Mouse (Mus musculus) kidney, embryonic 16.5 days (tissue): ENCODE data around the gene Dchs1. TPM values are rescaled to one million over a fixed set of nuclear protein-coding genes. Genes with fewer than 3 reads are reported as not detected.

ENCODE experiments used
- ATAC-seq: fragments of 200-750 bp; cut with Nextera tagmentation; 2 replicates; pipeline ENCODE4 v1.8.0; 2017; ENCODE audit warnings: moderate TSS enrichment; ENCODE audit not compliant: low FRiP score, low TSS enrichment
- H3K27ac ChIP-seq: fragments of 300-500 bp; sonication (generic); 2 replicates; pipeline ENCODE4 v1.5.1; 2014; ENCODE audit warnings: low read length
- H3K27me3 ChIP-seq: fragments of 300-500 bp; sonication (generic); 2 replicates; pipeline ENCODE4 v1.6.1; 2014; ENCODE audit warnings: low read length, control low read depth, mixed read lengths; ENCODE audit not compliant: insufficient read depth
- H3K36me3 ChIP-seq: fragments of 300-500 bp; sonication (generic); 2 replicates; pipeline ENCODE4 v1.6.1; 2014; ENCODE audit warnings: low read length, control low read depth, mixed read lengths; ENCODE audit not compliant: insufficient read depth
- H3K4me1 ChIP-seq: fragments of 300-500 bp; sonication (generic); 2 replicates; pipeline ENCODE4 v1.6.1; 2014; ENCODE audit warnings: low read length, control low read depth, mixed read lengths; ENCODE audit not compliant: insufficient read depth
- H3K4me2 ChIP-seq: fragments of 300-500 bp; sonication (generic); replicated peaks from 2 replicates; pipeline ENCODE4 v1.6.1; 2014; ENCODE audit warnings: low read depth, low read length
- H3K4me3 ChIP-seq: fragments of 300-500 bp; sonication (generic); 2 replicates; pipeline ENCODE4 v1.5.1; 2014; ENCODE audit warnings: mild to moderate bottlenecking, low read length
- H3K9ac ChIP-seq: fragments of 300-500 bp; sonication (generic); replicated peaks from 2 replicates; pipeline ENCODE4 v1.6.1; 2014; ENCODE audit warnings: low read length
- H3K9me3 ChIP-seq: fragments of 300-500 bp; sonication (generic); 2 replicates; pipeline ENCODE4 v1.6.1; 2016; ENCODE audit warnings: low read length, control low read depth
- WGBS: fragments of 180-500 bp; shearing (Covaris S2); extraction: QIAGEN DNeasy Blood & Tissue Kit; methylation state at CpG from one replicate; pipeline ENCODE4 v1.1.7; 2014; 5-methylcytosine and 5-hydroxymethylcytosine counted together
- polyA plus RNA-seq: library from polyadenylated mRNA; unstranded; fragments of >200 nt; fragmentation: Nextera tagmentation; extraction: Ambion mirVana; gene quantifications from 2 replicates; pipeline ENCODE4 v1.2.1, GENCODE M21; 2015

Dchs1 gene
- 10.4 and 10.5 TPM in 2 replicates for polyA plus RNA-seq

GRCm38 (mm10) chr7:105787285-105788140, at the start of gene Dchs1:
Dchs1 (minus strand) TSS chr7:105787654.
- peak; percentile 87 for ATAC-seq
- no peaks in the 10 kb centered on the region for H3K27me3 ChIP-seq
- H3K36me3 ChIP-seq: peaks cover 4% of the 10 kb centered on the region; the same call in 1 of the 2 replicates
- peak within 1 kb of the TSS; percentile 90 for H3K4me3 ChIP-seq
- H3K27ac ChIP-seq: peak within 1 kb of the TSS; percentile 85
- peak within 1 kb of the TSS; percentile 62 for H3K4me2 ChIP-seq
- WGBS: under 1% methylated on average over 76 of the region's 97 CpGs
- H3K9me3 ChIP-seq: no peaks in the 10 kb centered on the region
- peaks cover 45% of the 10 kb centered on the region for H3K4me1 ChIP-seq
- H3K9ac ChIP-seq: peak within 1 kb of the TSS; percentile 97

GRCm38 (mm10) chr7:105824281-105824680, 36.8 kb upstream of the Dchs1 start:
- H3K4me3 ChIP-seq: no peak overlapping the region
- no peak overlapping the region for H3K9ac ChIP-seq
- H3K4me1 ChIP-seq: no peaks in the 10 kb centered on the region
- H3K9me3 ChIP-seq: no peaks in the 10 kb centered on the region
- H3K27me3 ChIP-seq: no peaks in the 10 kb centered on the region
- WGBS: 80% methylated on average over 7 of the region's 7 CpGs
- H3K36me3 ChIP-seq: no peaks in the 10 kb centered on the region
- no peak for ATAC-seq
- H3K27ac ChIP-seq: no peak overlapping the region
- H3K4me2 ChIP-seq: no peak overlapping the region

- no peak for ATAC-seq
- H3K27ac ChIP-seq: no peak overlapping the region
- H3K27me3 ChIP-seq: no peaks in the 10 kb centered on the region
- 0% methylated on average over 1 of the region's 1 CpGs for WGBS
- no peaks in the 10 kb centered on the region for H3K9me3 ChIP-seq
- no peak overlapping the region for H3K4me2 ChIP-seq
- H3K36me3 ChIP-seq: no peaks in the 10 kb centered on the region
- no peak overlapping the region for H3K9ac ChIP-seq
- H3K4me3 ChIP-seq: no peak overlapping the region
- H3K4me1 ChIP-seq: no peaks in the 10 kb centered on the region
Observed at GRCm38 (mm10) chr7:105818483-105818882, 31.0 kb upstream of the Dchs1 start.

GRCm38 (mm10) chr7:105816736-105817135, 29.3 kb upstream of the Dchs1 start:
- ATAC-seq: no peak
- H3K4me3 ChIP-seq: no peak overlapping the region

DNA sequence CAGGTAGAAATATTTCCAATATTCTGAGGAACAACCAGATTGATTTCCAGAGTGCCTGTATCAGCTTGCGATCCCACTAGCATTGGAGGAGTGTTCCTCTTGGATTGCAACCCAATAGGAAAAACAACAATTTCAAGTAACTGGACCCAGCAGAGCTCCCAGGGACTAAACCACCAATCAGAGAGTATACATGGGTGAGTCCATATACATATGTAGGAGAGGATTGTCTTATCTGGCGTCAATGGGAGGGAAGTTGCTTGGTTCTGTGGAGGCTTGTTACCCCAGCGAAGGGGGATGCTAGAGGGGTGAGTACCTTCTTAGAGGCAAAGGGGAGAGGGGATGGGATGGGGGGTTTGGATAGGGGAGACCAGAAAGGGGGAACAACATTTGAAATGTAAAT, 25.9 kb upstream of the Dchs1 start:
- H3K4me2 ChIP-seq: no peak overlapping the region
- no peak overlapping the region for H3K4me3 ChIP-seq
- H3K27ac ChIP-seq: no peak overlapping the region
- ATAC-seq: no peak
- H3K27me3 ChIP-seq: no peaks in the 10 kb centered on the region
- WGBS: 91% methylated on average over 3 of the region's 3 CpGs
- peaks cover 15% of the 10 kb centered on the region for H3K36me3 ChIP-seq
- no peaks in the 10 kb centered on the region for H3K9me3 ChIP-seq
- H3K9ac ChIP-seq: no peak overlapping the region
- H3K4me1 ChIP-seq: peaks cover 15% of the 10 kb centered on the region

More at GRCm38 (mm10) chr7:105816736-105817135, 29.3 kb upstream of the Dchs1 start:
- no peaks in the 10 kb centered on the region for H3K4me1 ChIP-seq
- H3K27me3 ChIP-seq: no peaks in the 10 kb centered on the region
- no peaks in the 10 kb centered on the region for H3K9me3 ChIP-seq
- no peak overlapping the region for H3K27ac ChIP-seq
- H3K36me3 ChIP-seq: no peaks in the 10 kb centered on the region
- H3K4me2 ChIP-seq: no peak overlapping the region
- no peak overlapping the region for H3K9ac ChIP-seq

- Histone ChIP-seq H3K36me3 (peaks cover 22% of the 10 kb centered on the region), H3K4me2 (no peak overlapping the region), H3K9me3 (no peaks in the 10 kb centered on the region), H3K4me1 (peaks cover 15% of the 10 kb centered on the region), H3K27me3 (no peaks in the 10 kb centered on the region), H3K27ac (no peak overlapping the region), H3K4me3 (no peak overlapping the region), H3K9ac (no peak overlapping the region)
- WGBS: 78% methylated on average over 3 of the region's 3 CpGs
- ATAC-seq: no peak
Observed at GRCm38 (mm10) chr7:105812566-105812965, 25.1 kb upstream of the Dchs1 start.

DNA sequence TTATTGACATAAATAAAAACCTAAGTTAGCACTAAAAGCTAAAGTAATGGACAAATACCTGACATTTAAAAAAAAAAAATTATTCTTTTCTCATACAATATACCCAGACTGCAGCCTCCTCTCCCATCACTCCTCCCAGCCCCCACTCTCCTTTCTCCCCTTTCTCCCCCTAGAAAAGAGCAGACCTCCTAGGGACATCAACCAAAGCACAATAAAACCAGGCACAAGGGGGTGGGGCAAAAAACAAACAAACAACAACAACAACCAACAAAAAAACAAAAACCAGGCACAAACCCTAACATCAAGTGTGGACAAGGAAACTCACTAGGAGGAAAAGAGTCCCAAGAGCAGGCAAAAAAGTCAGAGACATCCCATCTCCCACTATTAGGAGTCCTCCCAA, 24.1 kb upstream of the Dchs1 start:
- H3K27me3 ChIP-seq: no peaks in the 10 kb centered on the region
- H3K9me3 ChIP-seq: no peaks in the 10 kb centered on the region
- peak overlapping the region; percentile 34 for H3K4me2 ChIP-seq
- peak overlapping the region; percentile 77; the same call in 1 of the 2 replicates for H3K4me3 ChIP-seq
- peaks cover 24% of the 10 kb centered on the region for H3K36me3 ChIP-seq
- peaks cover 15% of the 10 kb centered on the region for H3K4me1 ChIP-seq
- ATAC-seq: no peak
- H3K27ac ChIP-seq: no peak overlapping the region
- no peak overlapping the region for H3K9ac ChIP-seq

GRCm38 (mm10) chr7:105810877-105811489, 23.5 kb upstream of the Dchs1 start, which contains the start of gene Mrpl17:
Mrpl17 (minus strand) TSS chr7:105811099.
- Histone ChIP-seq H3K9me3 (no peaks in the 10 kb centered on the region), H3K36me3 (peaks cover 24% of the 10 kb centered on the region), H3K27ac (peak within 1 kb of the TSS; percentile 80), H3K27me3 (no peaks in the 10 kb centered on the region), H3K4me3 (peak within 1 kb of the TSS; percentile 77), H3K9ac (peak within 1 kb of the TSS; percentile 96), H3K4me2 (peak within 1 kb of the TSS; percentile 60), H3K4me1 (peaks cover 15% of the 10 kb centered on the region)
- 0% methylated on average over 49 of the region's 52 CpGs for WGBS
- ATAC-seq: peak; percentile 98

DNA sequence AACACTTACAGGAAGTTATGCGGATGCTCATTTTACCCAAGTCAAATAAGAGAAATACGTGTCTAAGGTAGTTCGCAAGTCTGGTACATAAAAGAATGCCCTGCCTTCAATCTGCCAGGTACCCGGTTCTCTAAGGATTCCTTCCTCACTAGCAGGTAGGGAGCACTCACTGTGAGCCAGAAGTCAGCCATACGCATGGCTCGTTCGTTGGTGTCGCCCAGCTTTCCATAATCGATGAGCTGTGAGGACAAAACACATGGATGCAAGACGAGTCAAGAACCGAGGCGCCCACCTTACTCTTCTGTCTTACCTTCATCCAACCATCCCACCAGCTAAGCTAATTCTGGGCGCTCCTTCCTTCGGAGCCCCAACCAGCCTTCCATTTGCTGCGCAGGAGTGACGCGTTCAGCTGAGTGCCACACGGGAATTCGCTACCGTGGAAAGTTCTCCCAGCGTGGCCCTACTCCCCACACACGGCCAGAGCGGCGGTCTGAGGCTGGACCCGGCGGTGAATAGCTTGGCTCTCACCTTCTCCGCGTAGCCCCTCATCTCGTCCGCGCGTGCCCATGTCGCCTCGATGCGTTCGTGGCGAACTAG, 22.9 kb upstream of the Dchs1 start:
- peak overlapping the region; percentile 77 for H3K4me3 ChIP-seq
- peak; percentile 66; the same call in 1 of the 2 replicates for ATAC-seq

More for the DNA sequence above, 22.9 kb upstream of the Dchs1 start:
- H3K4me2 ChIP-seq: peak overlapping the region; percentile 60
- peak overlapping the region; percentile 80 for H3K27ac ChIP-seq
- peaks cover 15% of the 10 kb centered on the region for H3K4me1 ChIP-seq
- no peaks in the 10 kb centered on the region for H3K27me3 ChIP-seq
- 3% methylated on average over 37 of the region's 37 CpGs for WGBS
- H3K9ac ChIP-seq: peak overlapping the region; percentile 96
- no peaks in the 10 kb centered on the region for H3K9me3 ChIP-seq
- peaks cover 24% of the 10 kb centered on the region for H3K36me3 ChIP-seq
